Mouse (Mus musculus) kidney, adult 2 months (tissue): ENCODE measurements around the gene Cxcr1. TPM values are rescaled to one million over a fixed set of nuclear protein-coding genes. Genes with fewer than 3 reads are reported as not detected.

Experiments used
- DNase-seq: peaks from one replicate; pipeline ENCODE4 v3.0.0; 2021
- H3K27ac ChIP-seq: fragments of 200-500 bp; 2 replicates; pipeline ENCODE4 v1.5.1; 2012; ENCODE audit warnings: low read depth, low read length, control low read depth, inconsistent platforms; ENCODE audit not compliant: insufficient read depth
- H3K27me3 ChIP-seq: fragments of 200-500 bp; replicated peaks from 2 replicates; pipeline ENCODE4 v1.6.1; 2012; ENCODE audit warnings: mild to moderate bottlenecking, moderate library complexity, low read length, inconsistent platforms; ENCODE audit not compliant: control insufficient read depth, insufficient read depth
- H3K36me3 ChIP-seq: fragments of 200-500 bp; 2 replicates; pipeline ENCODE4 v1.6.1; 2012; ENCODE audit warnings: mild to moderate bottlenecking, moderate library complexity, low read length, inconsistent platforms; ENCODE audit not compliant: control insufficient read depth, insufficient read depth
- H3K4me1 ChIP-seq: fragments of 200-500 bp; 2 replicates; pipeline ENCODE4 v1.6.1; 2011; ENCODE audit warnings: low read length; ENCODE audit not compliant: control insufficient read depth, insufficient read depth
- H3K4me3 ChIP-seq: fragments of 200-500 bp; 2 replicates; pipeline ENCODE4 v1.5.1; 2011; ENCODE audit warnings: mild to moderate bottlenecking, low read depth, low read length, control low read depth; ENCODE audit not compliant: insufficient read depth
- CTCF ChIP-seq: fragments of 200-500 bp; conservative IDR thresholded peaks from 2 replicates; pipeline ENCODE4 v1.5.1; 2011; ENCODE audit warnings: low read depth, mild to moderate bottlenecking, control low read depth, low read length, moderate library complexity, mixed read lengths; ENCODE audit not compliant: insufficient read depth, insufficient read length
- POLR2A ChIP-seq: fragments of 200-500 bp; IDR thresholded peaks from one replicate; pipeline ENCODE4 v1.6.1; 2011; ENCODE audit warnings: low read depth, low read length, control low read depth
- WGBS: fragments of 180-500 bp; shearing (Covaris S2); methylation state at CpG from one replicate; pipeline ENCODE4 v1.1.7; 2018; 5-methylcytosine and 5-hydroxymethylcytosine counted together
- polyA plus RNA-seq: library from polyadenylated mRNA; depleted of rRNA; stranded (reverse); fragments of >200 nt; gene quantifications from 2 replicates; pipeline ENCODE4 v1.2.3, GENCODE M21; 2012

Gene Cxcr1
- polyA plus RNA-seq, 1 experiment, result not detected

DNA sequence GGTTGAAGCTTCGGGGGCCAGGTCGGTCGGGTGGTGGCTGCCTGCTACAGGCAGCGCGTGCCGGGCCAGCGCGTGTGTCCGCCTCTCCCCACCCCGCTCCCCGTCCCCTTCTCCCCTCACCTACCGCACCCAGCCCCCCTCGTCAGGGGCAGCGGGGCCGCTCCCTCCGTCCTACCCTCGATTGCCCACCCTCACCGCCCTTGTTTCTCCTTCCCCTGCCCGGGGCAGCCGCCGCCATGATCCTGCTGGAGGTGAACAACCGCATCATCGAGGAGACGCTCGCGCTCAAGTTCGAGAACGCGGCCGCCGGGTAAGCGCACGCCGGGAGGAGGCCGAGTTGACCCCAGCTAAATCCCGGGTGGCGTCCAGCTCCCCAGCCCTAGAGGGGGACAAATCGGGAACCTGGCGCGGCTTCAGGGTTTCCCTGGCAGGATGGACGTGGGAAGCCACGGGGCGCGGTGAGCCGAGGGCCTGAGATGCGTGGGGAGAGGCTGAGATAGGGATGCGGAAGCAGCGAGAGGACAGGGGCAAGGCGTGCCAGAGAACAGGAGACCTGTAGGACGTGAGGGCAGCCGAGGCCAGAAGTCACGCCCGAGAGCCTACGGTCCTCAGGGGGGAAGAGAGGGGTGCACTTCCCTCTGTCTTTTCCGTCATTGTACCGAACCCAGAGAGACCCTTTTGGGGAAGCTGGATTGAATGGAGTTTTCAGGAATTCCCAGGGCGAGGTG lies 42.3 kb upstream of the Cxcr1 start:
- H3K36me3 ChIP-seq, result no peaks in the 10 kb centered on the region
- H3K27me3 ChIP-seq, result no peaks in the 10 kb centered on the region
- H3K27ac ChIP-seq, result peak overlapping the region; percentile 79
- under 1% methylated on average over 57 of the region's 57 CpGs for WGBS
- DNase-seq, result peak; percentile 53
- H3K4me1 ChIP-seq, result peaks cover 8% of the 10 kb centered on the region; the same call in 1 of the 2 replicates
- peak overlapping the region; percentile 83 for H3K4me3 ChIP-seq
- TF ChIP-seq POLR2A, result no peak
- no peak for TF ChIP-seq CTCF

DNA sequence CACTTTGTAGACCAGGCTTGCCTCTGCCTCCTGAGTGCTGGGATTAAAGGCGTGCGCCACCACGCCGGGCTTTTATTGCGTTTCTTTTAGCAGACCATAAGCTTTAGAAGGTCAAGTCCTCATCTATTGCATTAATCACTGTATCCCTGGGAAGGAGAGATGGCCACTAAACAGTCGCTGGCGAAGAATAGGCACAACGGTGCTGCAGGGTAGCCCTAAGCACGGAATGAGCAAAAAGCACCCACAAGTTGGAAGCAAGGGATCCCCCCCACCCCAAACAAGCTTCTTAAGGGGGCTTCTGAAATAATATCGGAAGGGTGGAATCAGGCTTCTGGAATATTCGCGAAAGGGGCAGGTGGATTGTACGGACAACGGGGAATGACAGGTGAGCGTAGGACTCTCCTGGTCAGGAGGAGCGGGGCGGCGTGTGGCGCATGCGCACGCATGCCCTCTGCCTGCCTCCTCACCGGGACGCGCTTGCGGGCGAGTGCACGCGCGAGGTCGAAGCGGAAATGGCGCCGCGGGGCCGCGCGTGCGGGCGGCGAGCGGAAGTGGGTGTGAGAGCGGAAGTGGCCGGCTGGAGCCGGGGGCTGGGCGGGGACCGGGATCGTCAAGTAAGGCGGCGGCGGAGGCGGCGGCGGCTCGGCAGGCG lies 41.6 kb upstream of the Cxcr1 start, which contains the start of gene Arpc2:
TSS of gene Arpc2 (plus strand) at position 147 of the 652 bp plus-strand sequence.
- 2% methylated on average over 51 of the region's 55 CpGs for WGBS
- peaks cover 9% of the 10 kb centered on the region; the same call in 1 of the 2 replicates for H3K4me1 ChIP-seq

DNA sequence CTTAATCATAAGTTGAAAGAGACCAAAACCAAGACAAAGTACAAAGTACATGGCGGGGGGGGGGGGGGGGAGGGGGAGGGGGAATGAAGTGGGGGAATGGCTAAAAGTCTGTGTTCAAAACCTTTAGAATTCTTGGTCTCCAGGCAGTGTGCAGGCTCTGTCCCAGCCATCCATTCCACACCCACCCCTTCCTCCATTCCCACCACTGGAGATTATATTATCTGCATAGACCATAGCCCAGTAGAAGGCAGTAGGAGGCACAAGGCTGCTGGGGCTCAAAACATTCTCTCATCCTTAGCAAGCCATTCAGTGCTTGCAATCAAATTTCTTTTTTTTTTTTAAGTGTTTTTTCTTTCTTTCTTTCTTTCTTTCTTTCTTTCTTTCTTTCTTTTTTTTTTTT lies 36.6 kb upstream of the Cxcr1 start:
- DNase-seq, result no peak
- WGBS, result 57% methylated on average over 1 of the region's 1 CpGs

More for the DNA sequence above, 41.6 kb upstream of the Cxcr1 start, which contains the start of gene Arpc2:
- Histone ChIP-seq H3K36me3 (no peaks in the 10 kb centered on the region), H3K27me3 (no peaks in the 10 kb centered on the region), H3K4me3 (peak within 1 kb of the TSS; percentile 83), H3K27ac (peak within 1 kb of the TSS; percentile 80)
- TF ChIP-seq CTCF, result no peak
- TF ChIP-seq POLR2A, result peak; percentile 96
- DNase-seq, result peak; percentile 98

GRCm38 (mm10) chr1:74229942-74230341 lies 35.5 kb upstream of the Cxcr1 start:
- Histone ChIP-seq H3K4me3 (no peak overlapping the region), H3K27ac (peak overlapping the region; percentile 5; the same call in 1 of the 2 replicates), H3K27me3 (no peaks in the 10 kb centered on the region), H3K36me3 (no peaks in the 10 kb centered on the region), H3K4me1 (peaks cover 3% of the 10 kb centered on the region; the same call in 1 of the 2 replicates)
- TF ChIP-seq CTCF (no peak), POLR2A (no peak)
- WGBS, result 39% methylated on average over 2 of the region's 2 CpGs
- DNase-seq, result peak; percentile 53

More for the DNA sequence above, 36.6 kb upstream of the Cxcr1 start:
- peak overlapping the region; percentile 15; the same call in 1 of the 2 replicates for H3K27ac ChIP-seq
- no peaks in the 10 kb centered on the region for H3K36me3 ChIP-seq
- H3K27me3 ChIP-seq, result no peaks in the 10 kb centered on the region
- H3K4me1 ChIP-seq, result peaks cover 3% of the 10 kb centered on the region; the same call in 1 of the 2 replicates
- no peak overlapping the region for H3K4me3 ChIP-seq
- no peak for TF ChIP-seq CTCF
- no peak for TF ChIP-seq POLR2A

DNA sequence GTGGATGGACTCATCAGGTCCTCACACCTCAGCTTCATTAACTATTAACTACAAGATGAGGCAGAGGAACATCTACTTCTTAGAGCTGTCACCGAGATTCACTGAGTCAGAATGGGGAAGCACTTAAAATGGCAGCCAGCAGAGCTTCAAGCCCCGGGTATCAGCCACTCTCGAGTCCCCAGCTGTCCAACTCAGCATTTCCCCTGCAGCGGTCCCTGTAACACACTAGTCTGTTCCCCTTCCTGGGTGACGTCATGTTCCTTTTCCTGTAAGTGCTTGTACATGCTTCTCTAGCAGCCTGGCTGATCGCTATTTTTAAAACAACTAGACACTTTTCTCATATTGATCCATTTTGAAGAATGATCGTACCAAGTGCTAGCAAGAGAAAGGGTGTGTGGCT lies 32.9 kb upstream of the Cxcr1 start:
- Histone ChIP-seq H3K4me1 (peaks cover 3% of the 10 kb centered on the region; the same call in 1 of the 2 replicates), H3K27ac (0 out of 2 replicates have a peak overlapping the region, but pooled peaks have one; percentile 12), H3K27me3 (no peaks in the 10 kb centered on the region), H3K4me3 (no peak overlapping the region), H3K36me3 (no peaks in the 10 kb centered on the region)
- no peak for TF ChIP-seq POLR2A
- TF ChIP-seq CTCF, result no peak
- WGBS, result 52% methylated on average over 7 of the region's 7 CpGs
- DNase-seq, result peak; percentile 81

DNA sequence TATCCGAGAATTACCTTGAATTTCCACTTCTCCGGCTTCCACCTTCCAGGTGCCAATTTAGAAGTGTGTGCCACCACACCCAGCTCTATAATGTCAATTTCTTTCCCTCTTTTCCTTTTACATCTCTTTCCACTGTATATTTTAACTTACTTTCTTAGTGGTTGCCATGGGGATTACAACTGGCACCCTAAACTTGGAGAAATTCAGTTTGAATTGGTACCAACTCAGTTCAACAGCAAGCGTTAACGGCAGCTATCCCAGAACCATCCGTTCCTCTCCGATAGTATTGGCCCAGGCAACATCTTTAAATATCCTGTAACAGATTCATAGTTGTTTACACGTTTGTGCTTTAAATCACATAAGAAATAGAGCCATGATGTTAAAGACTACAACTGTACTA lies 25.5 kb upstream of the Cxcr1 start:
- Histone ChIP-seq H3K36me3 (no peaks in the 10 kb centered on the region), H3K4me1 (no peaks in the 10 kb centered on the region), H3K4me3 (no peak overlapping the region), H3K27me3 (no peaks in the 10 kb centered on the region), H3K27ac (no peak overlapping the region)
- 92% methylated on average over 7 of the region's 7 CpGs for WGBS
- DNase-seq, result no peak
- TF ChIP-seq CTCF, result no peak
- TF ChIP-seq POLR2A, result no peak

DNA sequence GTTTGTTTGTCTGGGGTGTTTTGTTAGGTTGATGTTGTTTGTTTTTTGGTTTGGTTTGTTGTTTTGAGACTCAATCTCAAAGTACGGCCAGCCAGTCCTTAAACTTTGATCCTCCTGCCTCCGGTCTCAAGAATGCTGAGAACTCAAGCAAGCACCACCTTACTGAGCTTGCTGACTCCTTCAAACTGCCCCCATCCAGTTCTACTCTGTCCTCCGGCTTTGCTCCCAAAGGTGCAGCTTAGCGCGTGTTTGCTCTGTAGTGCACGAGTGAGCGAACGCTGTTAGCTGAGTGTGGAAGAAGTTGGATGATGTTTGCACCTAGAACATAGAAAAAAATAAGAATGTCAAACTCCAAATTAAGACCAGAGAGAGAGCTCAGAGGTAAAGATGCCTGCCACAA lies 14.5 kb upstream of the Cxcr1 start:
- Histone ChIP-seq H3K4me1 (no peaks in the 10 kb centered on the region), H3K36me3 (no peaks in the 10 kb centered on the region), H3K27ac (no peak overlapping the region), H3K4me3 (no peak overlapping the region), H3K27me3 (no peaks in the 10 kb centered on the region; the same call in 1 of the 2 replicates)
- TF ChIP-seq POLR2A (no peak), CTCF (no peak)
- DNase-seq, result peak; percentile 23
- 39% methylated on average over 8 of the region's 8 CpGs for WGBS
